Mouse (Mus musculus) liver, postnatal 0 days (tissue): Measurements from ENCODE around the gene Cdon.

Experiments used
- CTCF ChIP-seq: sonication (generic); IDR thresholded peaks from 2 replicates; pipeline ENCODE4 v1.5.1; 2016; ENCODE audit warnings: antibody characterized with exemption, low read depth
- EP300 ChIP-seq: IDR thresholded peaks from 2 replicates; pipeline ENCODE4 v1.6.1; 2016; ENCODE audit warnings: antibody characterized with exemption, low read depth, mild to moderate bottlenecking

DNA sequence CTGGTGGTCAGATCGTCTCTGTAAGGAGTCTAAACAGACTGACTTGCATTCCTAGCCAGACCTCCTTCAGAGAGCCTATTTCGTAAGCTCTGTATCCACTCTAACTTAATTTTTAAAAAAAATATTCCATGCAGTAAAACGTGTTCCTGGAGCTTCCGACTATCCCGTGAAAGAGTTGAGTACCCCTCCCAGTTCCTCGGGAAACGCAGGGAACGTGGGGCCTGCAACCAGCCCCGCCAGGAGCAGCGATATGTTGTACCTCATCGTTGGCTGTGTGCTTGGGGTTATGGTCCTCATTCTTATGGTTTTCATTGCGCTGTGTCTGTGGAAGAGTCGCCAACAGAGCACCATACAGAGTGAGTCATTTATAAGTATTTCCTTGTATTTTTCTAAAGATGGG lies 65.7 kb downstream of the Cdon start:
- no peak for TF ChIP-seq CTCF
- no peak for TF ChIP-seq EP300
